Mouse (Mus musculus): ENCODE data around the gene Mrgbp. TPM values are rescaled to one million over a fixed set of nuclear protein-coding genes. Genes with fewer than 3 reads are reported as not detected.
A peak's percentile ranks its signal among the peaks of the same experiment; 100 is the strongest.

The Mrgbp gene
- 8.7 and 8.8 TPM in 2 replicates for polyA plus RNA-seq (2015; fragmentation: Nextera tagmentation; extraction: Ambion mirVana)

DNA sequence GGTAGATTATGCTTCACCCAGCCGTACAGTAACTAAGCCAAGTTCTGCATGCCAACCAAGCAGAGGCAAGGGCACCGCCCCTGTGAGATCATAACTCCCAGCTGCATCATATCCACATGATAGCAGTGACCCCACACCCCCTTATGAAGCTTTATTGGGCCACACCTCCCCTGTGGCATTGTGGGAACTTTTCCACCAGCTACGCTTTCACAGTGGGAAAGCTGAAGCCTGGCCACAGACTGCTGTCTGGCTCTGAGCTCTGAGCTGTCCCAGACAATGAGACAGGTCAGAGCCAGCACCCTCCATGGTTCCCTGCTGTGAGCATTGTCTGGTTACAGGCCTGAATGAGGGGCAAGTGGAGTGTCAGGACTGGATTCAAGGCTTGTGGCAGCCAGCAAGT is at the start of gene Mrgbp:
TSS of gene Mrgbp (plus strand) at position 303 of the 400 bp plus-strand sequence.
- Histone ChIP-seq H3K9ac (no peak within 1 kb of the TSS), H3K4me2 (peak within 1 kb of the TSS; percentile 96), H3K4me1 (replicated peaks) (peaks cover 20% of the 10 kb centered on the region), H3K4me3 (replicated peaks) (no peak within 1 kb of the TSS), H3K27me3 (peaks cover 6% of the 10 kb centered on the region; the same call in 1 of the 2 replicates), H3K9me3 (replicated peaks) (no peaks in the 10 kb centered on the region), H3K27ac (replicated peaks) (no peak within 1 kb of the TSS), H3K36me3 (replicated peaks) (peaks cover 15% of the 10 kb centered on the region)
- 57% methylated on average over 3 of the region's 3 CpGs for WGBS (ENCODE audit: insufficient replicate concordance)
- no peak for ATAC-seq (ENCODE audit: insufficient read depth)

DNA sequence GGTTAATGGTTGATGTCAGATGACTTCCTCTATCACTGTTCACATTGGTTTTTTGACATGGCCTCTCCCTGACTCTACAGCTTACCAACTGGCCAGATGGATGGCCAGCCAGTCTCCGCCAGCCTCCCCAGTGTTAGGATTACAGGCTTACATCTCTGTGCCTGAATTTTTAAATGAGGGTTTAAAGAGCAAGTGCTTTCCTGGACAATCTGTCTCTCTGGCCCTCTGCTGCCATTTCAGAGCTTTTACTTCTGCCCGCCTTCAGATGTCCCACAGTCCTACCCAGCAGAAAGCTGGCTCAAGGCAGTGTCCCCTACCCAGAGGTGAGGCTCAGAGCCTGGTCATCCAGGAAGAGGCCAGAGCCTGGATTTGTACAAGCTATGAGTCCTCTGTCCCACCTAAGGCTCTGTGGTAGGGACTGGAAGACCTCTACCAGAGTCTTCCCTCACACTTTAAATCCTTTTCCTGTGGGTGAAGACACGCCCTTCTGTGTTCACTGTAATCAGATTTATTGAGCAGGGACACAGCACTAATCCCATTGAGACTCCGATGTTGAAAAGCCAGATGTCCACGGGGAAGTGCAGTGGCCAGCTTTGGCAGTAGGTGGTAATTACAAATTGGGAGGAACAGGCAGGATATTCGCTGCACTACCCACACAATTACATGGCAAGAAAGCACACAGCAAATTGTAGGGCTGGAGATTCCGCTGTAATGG is 49.3 kb upstream of the Mrgbp start:
- WGBS (ENCODE audit: insufficient replicate concordance) = 61% methylated on average over 7 of the region's 7 CpGs
- no peak overlapping the region for H3K4me2 ChIP-seq
- H3K4me3 ChIP-seq (replicated peaks) = no peak overlapping the region
- no peaks in the 10 kb centered on the region for H3K4me1 ChIP-seq (replicated peaks)
- no peak for ATAC-seq (ENCODE audit: insufficient read depth)
- H3K27me3 ChIP-seq = peaks cover 12% of the 10 kb centered on the region
- H3K36me3 ChIP-seq (replicated peaks) = no peaks in the 10 kb centered on the region
- no peaks in the 10 kb centered on the region for H3K9me3 ChIP-seq (replicated peaks)
- H3K9ac ChIP-seq = no peak overlapping the region
- H3K27ac ChIP-seq (replicated peaks) = no peak overlapping the region

DNA sequence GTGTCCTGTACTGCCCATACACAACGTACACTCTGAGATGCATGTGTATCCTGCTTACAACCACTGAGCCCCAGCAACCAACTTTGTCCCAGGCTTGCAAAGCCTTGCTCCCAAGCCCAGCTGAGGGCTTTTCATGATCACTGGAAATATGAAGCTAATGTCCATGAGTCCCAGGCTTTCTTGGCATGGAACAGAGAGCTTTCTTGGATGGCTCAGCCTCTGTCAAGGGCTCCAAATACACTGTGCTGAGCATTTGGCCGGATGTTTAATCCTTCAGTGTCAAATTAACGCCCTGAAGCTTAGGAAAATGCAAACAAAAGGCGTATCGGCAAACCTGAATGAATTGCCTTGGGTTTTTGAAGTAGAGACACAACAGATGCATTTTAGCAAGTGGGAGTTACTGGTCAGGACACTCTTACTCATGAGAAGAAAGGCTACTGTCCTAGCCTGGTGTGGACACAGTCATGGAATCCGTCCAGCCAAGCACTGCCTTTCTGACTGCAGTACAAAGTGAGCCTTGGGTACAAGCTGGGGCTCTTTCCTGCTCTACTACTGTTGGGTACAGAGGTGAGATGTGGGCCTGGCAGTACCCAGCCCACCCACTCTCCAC is 48.6 kb upstream of the Mrgbp start:
- Histone ChIP-seq H3K36me3 (replicated peaks) (no peaks in the 10 kb centered on the region), H3K4me3 (replicated peaks) (no peak overlapping the region), H3K4me2 (no peak overlapping the region), H3K9me3 (replicated peaks) (no peaks in the 10 kb centered on the region), H3K9ac (no peak overlapping the region), H3K27me3 (peaks cover 7% of the 10 kb centered on the region), H3K27ac (replicated peaks) (no peak overlapping the region), H3K4me1 (replicated peaks) (no peaks in the 10 kb centered on the region)
- 52% methylated on average over 6 of the region's 6 CpGs for WGBS (ENCODE audit: insufficient replicate concordance)
- ATAC-seq (ENCODE audit: insufficient read depth) = no peak

DNA sequence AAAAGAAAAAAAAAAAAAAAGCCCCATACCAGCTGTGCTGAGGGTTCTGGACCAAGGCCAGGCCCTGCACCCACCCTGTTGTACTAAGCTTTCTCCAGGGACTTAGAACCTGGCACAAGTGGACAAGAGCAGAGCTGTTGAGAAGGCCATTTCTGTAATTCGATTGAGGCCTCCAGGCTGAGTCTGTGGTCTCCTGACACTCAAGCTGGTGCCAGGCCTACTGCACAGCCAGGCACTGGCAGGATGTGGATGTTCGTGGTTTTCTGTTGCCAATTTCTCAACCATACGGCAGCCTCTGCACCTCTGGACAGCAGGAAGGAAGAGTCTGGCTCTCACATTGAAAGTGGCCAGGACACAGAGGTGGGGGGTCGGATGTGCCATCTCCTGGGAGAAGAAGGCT is 47.9 kb upstream of the Mrgbp start:
- no peaks in the 10 kb centered on the region for H3K9me3 ChIP-seq (replicated peaks)
- no peaks in the 10 kb centered on the region for H3K36me3 ChIP-seq (replicated peaks)
- ATAC-seq (ENCODE audit: insufficient read depth) = no peak
- no peaks in the 10 kb centered on the region for H3K4me1 ChIP-seq (replicated peaks)
- H3K27ac ChIP-seq (replicated peaks) = no peak overlapping the region
- no peak overlapping the region for H3K9ac ChIP-seq
- no peak overlapping the region for H3K4me3 ChIP-seq (replicated peaks)
- H3K27me3 ChIP-seq = no peaks in the 10 kb centered on the region; the same call in 1 of the 2 replicates
- no peak overlapping the region for H3K4me2 ChIP-seq
- WGBS (ENCODE audit: insufficient replicate concordance) = 24% methylated on average over 4 of the region's 4 CpGs

DNA sequence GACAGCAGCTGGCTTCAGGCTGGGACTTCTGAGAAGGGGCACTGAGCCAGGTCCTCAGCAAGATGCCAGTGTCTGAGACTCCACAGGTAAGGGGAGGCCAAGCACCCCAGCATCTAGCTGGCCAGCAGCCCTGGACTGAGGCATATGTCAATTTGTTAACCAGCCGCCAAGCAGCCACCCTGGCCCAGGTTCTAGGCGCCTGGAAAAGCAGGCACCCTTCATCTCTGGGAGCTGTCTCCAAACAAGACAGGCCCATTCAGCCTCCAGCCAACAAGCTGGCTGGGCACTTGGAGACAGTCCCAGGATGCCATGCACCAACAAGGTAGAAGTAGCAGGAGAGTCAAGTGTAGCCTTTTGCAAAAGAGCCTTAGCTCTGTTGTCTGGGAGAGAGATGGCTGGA is 37.4 kb upstream of the Mrgbp start:
- Histone ChIP-seq H3K9me3 (replicated peaks) (no peaks in the 10 kb centered on the region), H3K4me2 (no peak overlapping the region), H3K4me1 (replicated peaks) (no peaks in the 10 kb centered on the region), H3K27ac (replicated peaks) (no peak overlapping the region), H3K9ac (no peak overlapping the region), H3K4me3 (replicated peaks) (no peak overlapping the region), H3K36me3 (replicated peaks) (no peaks in the 10 kb centered on the region), H3K27me3 (no peaks in the 10 kb centered on the region)
- WGBS (ENCODE audit: insufficient replicate concordance) = 53% methylated on average over 2 of the region's 2 CpGs
- no peak for ATAC-seq (ENCODE audit: insufficient read depth)

DNA sequence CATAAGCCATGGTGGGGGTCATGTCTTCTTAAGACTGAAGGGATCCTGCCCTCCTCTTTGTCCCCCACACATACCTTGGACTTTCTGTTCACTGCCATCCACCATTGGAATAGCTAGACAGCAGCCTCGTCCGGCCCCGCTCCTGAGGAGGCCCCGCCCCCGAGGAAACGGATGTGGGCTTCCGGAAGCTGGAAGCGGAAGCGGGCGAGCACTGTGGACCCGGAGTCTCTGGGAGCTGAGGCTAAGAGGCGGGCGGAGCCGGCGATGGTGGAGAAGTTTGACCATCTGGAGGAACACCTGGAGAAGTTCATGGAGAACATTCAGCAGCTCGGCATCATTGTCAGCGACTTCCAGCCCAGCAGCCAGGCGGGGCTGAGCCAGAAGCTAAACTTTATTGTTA is 36.1 kb upstream of the Mrgbp start:
- Histone ChIP-seq H3K4me1 (replicated peaks) (no peaks in the 10 kb centered on the region), H3K4me3 (replicated peaks) (no peak overlapping the region), H3K9ac (no peak overlapping the region), H3K27ac (replicated peaks) (no peak overlapping the region), H3K27me3 (no peaks in the 10 kb centered on the region), H3K4me2 (no peak overlapping the region), H3K36me3 (replicated peaks) (no peaks in the 10 kb centered on the region), H3K9me3 (replicated peaks) (no peaks in the 10 kb centered on the region)
- WGBS (ENCODE audit: insufficient replicate concordance) = 50% methylated on average over 18 of the region's 18 CpGs
- ATAC-seq (ENCODE audit: insufficient read depth) = no peak

DNA sequence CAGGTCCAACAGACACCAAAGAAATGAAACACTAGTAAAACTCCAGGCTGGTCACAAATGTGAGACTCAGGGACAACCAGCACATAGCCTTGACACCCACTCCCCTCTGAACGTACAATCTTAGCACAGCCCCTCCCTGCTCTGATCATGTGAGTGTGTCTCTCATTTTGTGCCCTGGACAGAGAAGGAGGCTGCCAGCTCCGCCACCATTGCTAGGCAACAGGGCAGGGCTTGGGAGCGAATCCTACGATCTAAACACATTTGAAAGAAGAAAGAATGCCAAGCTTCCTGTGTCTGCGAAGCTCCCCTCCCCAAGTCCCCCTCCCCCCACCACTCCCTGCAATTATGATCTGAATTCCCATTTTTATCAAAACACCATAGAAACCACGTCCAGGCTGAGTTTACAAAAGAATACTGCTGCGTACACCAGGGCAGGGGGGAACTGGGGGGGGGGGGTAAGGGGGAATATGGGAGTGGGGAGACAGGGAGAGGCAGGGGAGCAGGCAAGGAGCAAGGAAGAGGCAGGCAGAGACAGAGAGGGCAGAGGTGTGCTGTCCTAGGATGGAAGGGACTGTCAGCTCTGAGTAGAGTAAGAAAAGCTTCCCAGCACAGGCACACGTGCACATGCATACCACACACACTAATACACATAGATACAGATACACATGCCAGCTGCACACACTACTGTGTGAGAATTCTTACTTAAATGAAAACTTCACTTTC is 33.6 kb upstream of the Mrgbp start:
- no peaks in the 10 kb centered on the region for H3K36me3 ChIP-seq (replicated peaks)
- H3K4me1 ChIP-seq (replicated peaks) = no peaks in the 10 kb centered on the region
- no peaks in the 10 kb centered on the region for H3K27me3 ChIP-seq
- no peak overlapping the region for H3K4me3 ChIP-seq (replicated peaks)
- H3K4me2 ChIP-seq = no peak overlapping the region
- 28% methylated on average over 8 of the region's 8 CpGs for WGBS (ENCODE audit: insufficient replicate concordance)
- H3K9ac ChIP-seq = no peak overlapping the region
- H3K9me3 ChIP-seq (replicated peaks) = no peaks in the 10 kb centered on the region
- H3K27ac ChIP-seq (replicated peaks) = no peak overlapping the region
- no peak for ATAC-seq (ENCODE audit: insufficient read depth)

DNA sequence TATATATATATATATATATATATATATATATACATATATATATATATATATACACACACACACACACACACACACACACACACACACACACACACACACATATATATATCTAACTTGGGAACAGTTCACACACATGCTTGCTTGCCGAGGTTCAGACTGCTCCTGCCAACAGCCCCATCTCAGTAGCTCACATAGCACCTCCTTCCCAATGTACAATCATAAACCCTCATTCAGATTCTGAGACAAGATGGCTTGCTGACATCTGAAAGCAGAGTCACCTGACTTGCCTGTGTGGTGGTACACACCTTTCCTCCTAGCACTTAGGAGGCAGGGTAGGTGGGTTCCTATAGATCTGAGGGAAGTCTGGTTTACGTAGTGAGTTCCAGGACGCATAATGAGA is 28.8 kb upstream of the Mrgbp start:
- Histone ChIP-seq H3K9ac (no peak overlapping the region), H3K4me2 (no peak overlapping the region), H3K27me3 (no peaks in the 10 kb centered on the region), H3K27ac (replicated peaks) (no peak overlapping the region), H3K9me3 (replicated peaks) (no peaks in the 10 kb centered on the region), H3K4me3 (replicated peaks) (no peak overlapping the region), H3K36me3 (replicated peaks) (no peaks in the 10 kb centered on the region), H3K4me1 (replicated peaks) (no peaks in the 10 kb centered on the region)
- no peak for ATAC-seq (ENCODE audit: insufficient read depth)
- 67% methylated on average over 3 of the region's 3 CpGs for whole genome bisulfite sequencing (ENCODE audit: insufficient replicate concordance)

DNA sequence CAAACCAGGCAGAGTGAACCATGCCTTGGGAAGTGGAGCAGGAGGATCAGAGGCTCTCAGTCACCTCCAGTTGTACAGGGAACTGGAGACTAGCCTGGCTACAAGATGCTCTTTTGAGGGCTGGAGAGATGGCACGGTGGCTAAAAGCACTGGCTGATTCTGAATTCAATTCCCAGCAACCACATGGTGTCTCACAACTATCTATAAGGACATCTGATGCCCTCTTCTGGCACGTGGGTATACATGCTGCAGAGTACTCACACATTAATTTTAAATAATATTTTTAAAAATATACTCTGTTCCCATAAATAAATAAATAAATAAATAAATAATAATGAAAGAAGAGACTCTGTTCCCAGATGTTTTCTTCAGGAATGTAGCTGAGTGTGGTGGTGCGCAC is 25.9 kb upstream of the Mrgbp start:
- H3K4me3 ChIP-seq (replicated peaks) = no peak overlapping the region
- no peak overlapping the region for H3K9ac ChIP-seq
- H3K27me3 ChIP-seq = no peaks in the 10 kb centered on the region
- H3K4me1 ChIP-seq (replicated peaks) = no peaks in the 10 kb centered on the region
- 44% methylated on average over 3 of the region's 3 CpGs for WGBS (ENCODE audit: insufficient replicate concordance)
- no peaks in the 10 kb centered on the region for H3K9me3 ChIP-seq (replicated peaks)
- no peaks in the 10 kb centered on the region for H3K36me3 ChIP-seq (replicated peaks)
- ATAC-seq (ENCODE audit: insufficient read depth) = no peak
- no peak overlapping the region for H3K4me2 ChIP-seq
- H3K27ac ChIP-seq (replicated peaks) = no peak overlapping the region

DNA sequence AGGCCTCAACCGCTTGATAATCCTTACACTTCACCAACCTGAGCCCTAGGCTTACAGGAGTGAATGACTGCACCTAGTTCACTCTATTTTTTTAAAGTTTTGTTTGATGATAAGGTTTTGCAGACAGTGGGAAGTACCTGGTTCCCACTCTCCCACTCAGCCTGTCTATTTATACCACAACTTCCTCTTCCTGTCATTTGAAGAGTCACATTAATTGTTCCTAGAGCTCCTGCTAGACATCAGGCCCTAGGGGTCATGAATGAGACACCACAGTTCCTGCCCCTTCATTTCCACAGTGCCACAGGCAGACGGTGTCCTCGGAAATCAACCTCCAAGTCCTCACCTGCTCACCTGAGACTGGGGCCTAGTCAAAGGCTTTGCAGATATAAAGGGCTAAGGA is 24.6 kb upstream of the Mrgbp start:
- WGBS (ENCODE audit: insufficient replicate concordance) = 29% methylated on average over 3 of the region's 3 CpGs
- no peak for ATAC-seq (ENCODE audit: insufficient read depth)
- Histone ChIP-seq H3K36me3 (replicated peaks) (no peaks in the 10 kb centered on the region), H3K4me1 (replicated peaks) (no peaks in the 10 kb centered on the region), H3K27ac (replicated peaks) (no peak overlapping the region), H3K9me3 (replicated peaks) (no peaks in the 10 kb centered on the region), H3K9ac (no peak overlapping the region), H3K4me3 (replicated peaks) (no peak overlapping the region), H3K27me3 (no peaks in the 10 kb centered on the region), H3K4me2 (no peak overlapping the region)

DNA sequence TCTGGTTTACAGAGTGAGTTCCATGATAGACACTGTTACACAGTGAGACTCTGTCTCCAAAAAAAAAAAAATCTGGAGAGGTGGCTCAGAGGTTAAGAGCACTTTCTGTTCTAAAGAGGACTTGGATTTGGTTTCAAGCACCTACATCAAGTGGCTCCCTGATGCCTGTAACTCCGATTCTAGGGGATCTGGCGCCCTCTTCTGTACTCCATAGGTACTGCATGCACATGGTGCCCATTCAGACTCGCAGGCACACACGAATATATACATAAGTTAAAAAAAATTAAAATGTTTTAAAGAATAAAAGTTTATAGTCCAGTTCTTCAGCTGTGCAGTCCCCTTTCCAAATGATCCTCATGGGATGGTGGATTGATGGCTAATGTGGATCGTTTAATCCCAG is 20.9 kb upstream of the Mrgbp start:
- H3K4me3 ChIP-seq (replicated peaks) = no peak overlapping the region
- no peak overlapping the region for H3K9ac ChIP-seq
- H3K4me1 ChIP-seq (replicated peaks) = no peaks in the 10 kb centered on the region
- H3K27me3 ChIP-seq = no peaks in the 10 kb centered on the region
- no peaks in the 10 kb centered on the region for H3K9me3 ChIP-seq (replicated peaks)
- H3K27ac ChIP-seq (replicated peaks) = no peak overlapping the region
- no peaks in the 10 kb centered on the region for H3K36me3 ChIP-seq (replicated peaks)
- H3K4me2 ChIP-seq = no peak overlapping the region
- no peak for ATAC-seq (ENCODE audit: insufficient read depth)
- 39% methylated on average over 5 of the region's 5 CpGs for WGBS (ENCODE audit: insufficient replicate concordance)
